Mouse (Mus musculus) limb, embryonic 12.5 days (tissue): ENCODE data around the gene Cav3. TPM values are rescaled to one million over a fixed set of nuclear protein-coding genes. Genes with fewer than 3 reads are reported as not detected.
A peak's percentile ranks its signal among the peaks of the same experiment; 100 is the strongest.

Experiments
- ATAC-seq: fragments of 200-750 bp; cut with Nextera tagmentation; 2 replicates; pipeline ENCODE4 v1.8.0; 2017; ENCODE audit warnings: low read depth, moderate TSS enrichment; ENCODE audit not compliant: insufficient number of reproducible peaks, insufficient read depth, low FRiP score, low TSS enrichment
- H3K27ac ChIP-seq: fragments of 300-500 bp; sonication (generic); 2 replicates; pipeline ENCODE4 v1.5.1; 2016; ENCODE audit warnings: mild to moderate bottlenecking, moderate library complexity
- H3K27me3 ChIP-seq: fragments of 300-500 bp; sonication (generic); 2 replicates; pipeline ENCODE4 v1.6.1; 2016; ENCODE audit warnings: mild to moderate bottlenecking, moderate library complexity
- H3K36me3 ChIP-seq: fragments of 300-500 bp; sonication (generic); 2 replicates; pipeline ENCODE4 v1.6.1; 2016; ENCODE audit warnings: mild to moderate bottlenecking, moderate library complexity
- H3K4me1 ChIP-seq: fragments of 300-500 bp; sonication (generic); replicated peaks from 2 replicates; pipeline ENCODE4 v1.6.1; 2016
- H3K4me2 ChIP-seq: fragments of 300-500 bp; sonication (generic); 2 replicates; pipeline ENCODE4 v1.6.1; 2016; ENCODE audit warnings: mild to moderate bottlenecking, moderate library complexity
- H3K4me3 ChIP-seq: fragments of 300-500 bp; sonication (generic); replicated peaks from 2 replicates; pipeline ENCODE4 v1.5.1; 2016; ENCODE audit warnings: mild to moderate bottlenecking
- H3K9ac ChIP-seq: fragments of 300-500 bp; sonication (generic); replicated peaks from 2 replicates; pipeline ENCODE4 v1.6.1; 2016; ENCODE audit warnings: mild to moderate bottlenecking, moderate library complexity
- H3K9me3 ChIP-seq: fragments of 300-500 bp; sonication (generic); 2 replicates; pipeline ENCODE4 v1.6.1; 2016; ENCODE audit warnings: mild to moderate bottlenecking, moderate library complexity
- WGBS: fragments of 180-500 bp; shearing (Covaris S2); methylation state at CpG from one replicate; pipeline ENCODE4 v1.1.7; 2016; 5-methylcytosine and 5-hydroxymethylcytosine counted together
- polyA plus RNA-seq: library from polyadenylated mRNA; unstranded; fragments of >200 nt; fragmentation: Nextera tagmentation; extraction: Ambion mirVana; gene quantifications from 2 replicates; pipeline ENCODE4 v1.2.1, GENCODE M21; 2016

Cav3 gene
- polyA plus RNA-seq, 1 experiment from 2014 or later: 1.9 TPM

DNA sequence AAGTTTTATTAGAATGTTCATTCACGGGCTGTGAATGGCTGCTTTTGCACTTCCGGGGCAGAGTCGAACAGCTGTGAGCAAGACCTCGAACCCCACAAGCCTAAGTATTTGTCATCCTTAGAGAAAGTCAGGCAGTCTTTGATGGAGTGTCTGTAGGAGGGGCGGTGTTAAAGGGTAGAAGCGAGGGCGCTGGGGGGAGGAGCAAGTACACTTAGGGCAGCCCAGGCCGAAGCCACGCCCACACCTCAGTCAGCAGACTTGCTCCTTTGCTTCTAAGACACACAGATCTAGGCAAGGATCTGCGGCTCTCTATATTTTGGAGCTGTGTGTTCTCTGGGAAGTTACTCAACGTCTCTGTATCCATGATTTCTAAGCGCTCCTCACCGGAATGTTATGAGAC is 20.6 kb downstream of the Cav3 start:
- Histone ChIP-seq H3K27me3 (peaks cover 20% of the 10 kb centered on the region), H3K27ac (no peak overlapping the region), H3K36me3 (no peaks in the 10 kb centered on the region), H3K4me1 (0 out of 2 replicates have a peak, but pooled peaks cover 2% of the 10 kb centered on the region), H3K9me3 (no peaks in the 10 kb centered on the region), H3K9ac (no peak overlapping the region), H3K4me2 (no peak overlapping the region), H3K4me3 (no peak overlapping the region)
- ATAC-seq: 0 out of 2 replicates have a peak, but pooled peaks have one; percentile 32
- WGBS: 42% methylated on average over 13 of the region's 13 CpGs

DNA sequence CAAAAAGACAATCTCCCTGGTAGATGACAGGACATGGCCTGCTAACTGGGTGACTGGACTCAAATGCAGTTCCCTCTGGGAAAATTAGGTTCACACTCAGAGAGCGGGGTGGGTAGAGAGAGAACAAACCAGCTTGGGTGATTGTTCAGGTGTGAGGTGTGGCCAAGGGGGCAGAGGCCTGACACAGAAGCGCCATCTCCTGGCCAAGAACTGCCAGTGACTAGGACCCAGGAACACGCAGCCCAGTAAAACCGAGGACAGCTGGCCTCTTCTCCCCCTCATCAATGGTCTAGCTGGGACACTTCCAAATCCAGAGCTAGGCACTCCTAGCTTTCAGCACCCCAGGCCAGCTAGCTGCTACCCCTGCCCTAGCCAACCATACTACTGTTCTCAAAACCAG is 25.0 kb downstream of the Cav3 start:
- peaks cover 8% of the 10 kb centered on the region for H3K4me1 ChIP-seq
- H3K4me2 ChIP-seq: no peak overlapping the region
- H3K27ac ChIP-seq: no peak overlapping the region
- 3% methylated on average over 4 of the region's 4 CpGs for whole genome bisulfite sequencing
- H3K36me3 ChIP-seq: no peaks in the 10 kb centered on the region
- peaks cover 59% of the 10 kb centered on the region for H3K27me3 ChIP-seq
- no peaks in the 10 kb centered on the region for H3K9me3 ChIP-seq
- H3K9ac ChIP-seq: no peak overlapping the region
- no peak for ATAC-seq
- no peak overlapping the region for H3K4me3 ChIP-seq

- peaks cover 23% of the 10 kb centered on the region for H3K4me1 ChIP-seq
- no peaks in the 10 kb centered on the region for H3K9me3 ChIP-seq
- H3K4me3 ChIP-seq: no peak overlapping the region
- H3K4me2 ChIP-seq: no peak overlapping the region
- no peaks in the 10 kb centered on the region for H3K36me3 ChIP-seq
- H3K27ac ChIP-seq: no peak overlapping the region
- peaks cover 79% of the 10 kb centered on the region for H3K27me3 ChIP-seq
- no peak overlapping the region for H3K9ac ChIP-seq
- WGBS: 77% methylated on average over 5 of the region's 5 CpGs
- no peak for ATAC-seq
Observed at GRCm38 (mm10) chr6:112487993-112488392, 28.7 kb downstream of the Cav3 start.

DNA sequence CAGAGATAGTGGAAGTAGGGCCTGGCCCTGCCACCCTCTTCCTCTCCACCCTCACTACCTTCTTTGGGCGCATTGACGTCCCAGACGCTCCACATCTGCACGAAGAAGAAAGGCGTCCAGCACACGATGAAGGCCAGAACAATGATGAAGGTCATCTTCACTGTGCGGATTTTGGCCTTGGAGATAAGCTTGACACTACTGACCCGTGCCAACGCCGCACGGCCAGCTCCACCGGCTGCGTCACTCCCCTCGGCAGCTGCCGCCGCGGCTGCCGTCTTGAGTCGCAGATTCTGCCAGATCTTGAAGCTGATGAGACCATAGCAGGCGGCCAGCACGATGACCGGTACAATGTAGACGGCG is 29.5 kb downstream of the Cav3 start:
- no peaks in the 10 kb centered on the region for H3K9me3 ChIP-seq
- 33% methylated on average over 24 of the region's 24 CpGs for WGBS
- H3K4me3 ChIP-seq: peak overlapping the region; percentile 39
- no peak overlapping the region for H3K9ac ChIP-seq
- H3K36me3 ChIP-seq: no peaks in the 10 kb centered on the region
- H3K4me1 ChIP-seq: peaks cover 21% of the 10 kb centered on the region
- H3K4me2 ChIP-seq: peak overlapping the region; percentile 69
- no peak overlapping the region for H3K27ac ChIP-seq
- ATAC-seq: no peak
- peaks cover 76% of the 10 kb centered on the region for H3K27me3 ChIP-seq

- H3K27me3 ChIP-seq: peaks cover 76% of the 10 kb centered on the region
- H3K4me3 ChIP-seq: peak overlapping the region; percentile 39
- no peaks in the 10 kb centered on the region for H3K36me3 ChIP-seq
- peak overlapping the region; percentile 69 for H3K4me2 ChIP-seq
- peaks cover 21% of the 10 kb centered on the region for H3K4me1 ChIP-seq
- ATAC-seq: no peak
- WGBS: 5% methylated on average over 72 of the region's 72 CpGs
- H3K9ac ChIP-seq: peak overlapping the region; percentile 18; the same call in 1 of the 2 replicates
- no peaks in the 10 kb centered on the region for H3K9me3 ChIP-seq
- H3K27ac ChIP-seq: no peak overlapping the region
Observed at GRCm38 (mm10) chr6:112489181-112489909, 30.0 kb downstream of the Cav3 start.

GRCm38 (mm10) chr6:112489910-112490559 is 30.7 kb downstream of the Cav3 start, which contains the start of gene Oxtr:
Oxtr (minus strand) TSS chr6:112489943.
- WGBS: 7% methylated on average over 24 of the region's 24 CpGs
- Histone ChIP-seq H3K27me3 (peaks cover 76% of the 10 kb centered on the region), H3K36me3 (no peaks in the 10 kb centered on the region), H3K4me3 (peak within 1 kb of the TSS; percentile 39), H3K4me2 (peak within 1 kb of the TSS; percentile 69), H3K4me1 (peaks cover 28% of the 10 kb centered on the region), H3K27ac (no peak within 1 kb of the TSS), H3K9me3 (no peaks in the 10 kb centered on the region), H3K9ac (peak within 1 kb of the TSS; percentile 51)
- peak; percentile 30; the same call in 1 of the 2 replicates for ATAC-seq

GRCm38 (mm10) chr6:112490625-112491242 is 31.4 kb downstream of the Cav3 start:
- Histone ChIP-seq H3K4me2 (peak overlapping the region; percentile 69), H3K9ac (peak overlapping the region; percentile 51), H3K9me3 (no peaks in the 10 kb centered on the region), H3K27ac (no peak overlapping the region), H3K27me3 (peaks cover 69% of the 10 kb centered on the region), H3K4me3 (peak overlapping the region; percentile 39), H3K36me3 (no peaks in the 10 kb centered on the region), H3K4me1 (peaks cover 35% of the 10 kb centered on the region)
- peak; percentile 46 for ATAC-seq
- 1% methylated on average over 35 of the region's 35 CpGs for WGBS

- 75% methylated on average over 8 of the region's 8 CpGs for WGBS
- Histone ChIP-seq H3K27me3 (peaks cover 61% of the 10 kb centered on the region), H3K9ac (no peak overlapping the region), H3K4me3 (no peak overlapping the region), H3K4me1 (peaks cover 41% of the 10 kb centered on the region), H3K36me3 (no peaks in the 10 kb centered on the region), H3K4me2 (no peak overlapping the region), H3K27ac (no peak overlapping the region), H3K9me3 (no peaks in the 10 kb centered on the region)
- no peak for ATAC-seq
Observed at GRCm38 (mm10) chr6:112491521-112491920, 32.2 kb downstream of the Cav3 start.

GRCm38 (mm10) chr6:112492656-112493055 is 33.4 kb downstream of the Cav3 start:
- H3K27me3 ChIP-seq: peaks cover 49% of the 10 kb centered on the region
- no peak overlapping the region for H3K9ac ChIP-seq
- no peak for ATAC-seq
- WGBS: 82% methylated on average over 6 of the region's 6 CpGs
- no peak overlapping the region for H3K4me3 ChIP-seq
- no peaks in the 10 kb centered on the region for H3K9me3 ChIP-seq
- no peaks in the 10 kb centered on the region for H3K36me3 ChIP-seq
- peaks cover 41% of the 10 kb centered on the region for H3K4me1 ChIP-seq
- no peak overlapping the region for H3K27ac ChIP-seq
- no peak overlapping the region for H3K4me2 ChIP-seq

- H3K4me3 ChIP-seq: no peak overlapping the region
- peaks cover 41% of the 10 kb centered on the region for H3K4me1 ChIP-seq
- H3K4me2 ChIP-seq: no peak overlapping the region
- no peaks in the 10 kb centered on the region for H3K9me3 ChIP-seq
- no peak overlapping the region for H3K9ac ChIP-seq
- ATAC-seq: no peak
- WGBS: 91% methylated on average over 9 of the region's 9 CpGs
- no peaks in the 10 kb centered on the region for H3K36me3 ChIP-seq
- peaks cover 42% of the 10 kb centered on the region for H3K27me3 ChIP-seq
- H3K27ac ChIP-seq: no peak overlapping the region
Observed at GRCm38 (mm10) chr6:112493371-112493770, 34.1 kb downstream of the Cav3 start.

DNA sequence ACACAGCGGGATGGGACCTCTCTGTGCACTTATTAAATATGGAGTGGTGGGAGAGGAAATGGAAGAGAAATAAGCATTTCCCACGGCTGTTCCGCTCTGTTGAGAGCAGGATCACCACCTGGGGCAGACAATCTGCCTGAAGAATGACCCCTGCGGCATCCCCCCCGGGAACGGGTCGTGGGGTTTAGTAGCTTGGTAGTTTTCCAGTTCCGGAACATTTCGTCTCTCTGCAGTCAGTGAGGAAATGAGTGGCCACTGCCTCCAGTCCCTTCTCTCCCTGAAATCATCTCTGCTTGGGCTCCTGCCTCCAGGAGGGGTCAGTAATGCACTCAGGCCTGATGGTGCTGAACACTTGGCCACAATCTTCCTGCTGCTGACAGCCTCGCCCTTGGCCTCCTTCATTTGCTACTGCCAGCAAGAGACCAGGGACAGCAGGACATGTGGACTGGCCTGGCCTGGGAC is 35.3 kb downstream of the Cav3 start:
- H3K36me3 ChIP-seq: no peaks in the 10 kb centered on the region
- no peak for ATAC-seq
- peaks cover 29% of the 10 kb centered on the region for H3K27me3 ChIP-seq
- no peak overlapping the region for H3K9ac ChIP-seq
- H3K27ac ChIP-seq: no peak overlapping the region
- 43% methylated on average over 10 of the region's 10 CpGs for WGBS
- peaks cover 32% of the 10 kb centered on the region for H3K4me1 ChIP-seq
- no peak overlapping the region for H3K4me3 ChIP-seq
- H3K4me2 ChIP-seq: no peak overlapping the region
- no peaks in the 10 kb centered on the region for H3K9me3 ChIP-seq
